Mouse (Mus musculus): Measurements from ENCODE around the gene Vdac2.
A peak's percentile ranks its signal among the peaks of the same experiment; 100 is the strongest.

The Vdac2 gene

GRCm38 (mm10) chr14:21817453-21817852, 7.6 kb upstream of the Vdac2 start:
- DNase-seq (ENCODE audit: low read depth, low spot score): no peak

GRCm38 (mm10) chr14:21820880-21821505, 4.0 kb upstream of the Vdac2 start:
- DNase-seq (ENCODE audit: low read depth, low spot score): no peak

- DNase-seq (ENCODE audit: low read depth, low spot score): no peak
Observed at GRCm38 (mm10) chr14:21822307-21822706, 2.7 kb upstream of the Vdac2 start.

- peak; percentile 66 for DNase-seq (ENCODE audit: low read depth, low spot score)
Observed at GRCm38 (mm10) chr14:21822795-21823374, 2.2 kb upstream of the Vdac2 start.

GRCm38 (mm10) chr14:21823897-21824296, 1.1 kb upstream of the Vdac2 start:
- DNase-seq (ENCODE audit: low read depth, low spot score): no peak

- DNase-seq (ENCODE audit: low read depth, low spot score): no peak
Observed at GRCm38 (mm10) chr14:21825786-21826491, 901 bp downstream of the Vdac2 start.

- peak; percentile 93 for DNase-seq (ENCODE audit: low read depth, low spot score)
Observed at GRCm38 (mm10) chr14:21830876-21831767, 6.1 kb downstream of the Vdac2 start.

- no peak for DNase-seq (ENCODE audit: low read depth, low spot score)
Observed at GRCm38 (mm10) chr14:21831830-21832403, 6.9 kb downstream of the Vdac2 start.

- DNase-seq (ENCODE audit: low read depth, low spot score): no peak
Observed at GRCm38 (mm10) chr14:21838336-21839017, 13.4 kb downstream of the Vdac2 start.

GRCm38 (mm10) chr14:21841819-21842592, 17.0 kb downstream of the Vdac2 start:
- DNase-seq (ENCODE audit: low read depth, low spot score): no peak

- DNase-seq (ENCODE audit: low read depth, low spot score): no peak
Observed at GRCm38 (mm10) chr14:21843263-21843662, 18.2 kb downstream of the Vdac2 start.

GRCm38 (mm10) chr14:21846827-21847380, 21.9 kb downstream of the Vdac2 start:
- DNase-seq (ENCODE audit: low read depth, low spot score): no peak

- DNase-seq (ENCODE audit: low read depth, low spot score): no peak
Observed at GRCm38 (mm10) chr14:21847381-21848165, 22.5 kb downstream of the Vdac2 start.

- peak; percentile 95 for DNase-seq (ENCODE audit: low read depth, low spot score)
Observed at GRCm38 (mm10) chr14:21848166-21849154, 23.4 kb downstream of the Vdac2 start, which contains the start of gene Comtd1. Gene Comtd1, minus strand, starts transcription at chr14:21848977.

- no peak for DNase-seq (ENCODE audit: low read depth, low spot score)
Observed at GRCm38 (mm10) chr14:21849524-21850418, 24.7 kb downstream of the Vdac2 start.

GRCm38 (mm10) chr14:21850419-21851127, 25.5 kb downstream of the Vdac2 start:
- no peak for DNase-seq (ENCODE audit: low read depth, low spot score)

All from skeletal muscle tissue, adult 2 months (tissue).